Mouse (Mus musculus): ENCODE data around the gene Sgms1.

Sgms1 gene

GRCm38 (mm10) chr19:32180756-32181674, 208.5 kb downstream of the Sgms1 start:
- no peak for DNase-seq (ENCODE audit: low read depth, low spot score)

DNA sequence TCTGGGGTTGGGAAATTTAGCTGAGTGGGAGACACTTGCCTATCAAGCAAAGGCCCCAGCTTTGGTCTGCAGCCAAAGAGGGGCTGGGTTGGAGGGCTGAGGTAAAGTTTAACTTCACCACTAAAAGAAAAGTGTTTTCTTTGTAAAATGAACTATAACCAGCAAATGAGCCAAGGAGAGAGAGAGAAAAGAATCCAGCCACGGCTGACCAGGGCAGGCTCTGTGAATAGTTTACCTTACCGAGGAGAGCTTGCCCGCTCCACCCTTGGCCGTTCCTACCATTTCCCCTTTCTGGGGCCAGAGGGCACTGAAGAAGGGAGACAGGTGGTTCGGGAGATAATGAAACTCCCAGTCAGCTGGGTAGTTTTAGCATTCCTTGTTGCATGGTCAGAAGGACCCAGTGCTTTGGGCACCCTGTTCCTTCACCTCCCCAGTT, 209.5 kb downstream of the Sgms1 start:
- DNase-seq (ENCODE audit: low read depth, low spot score) = no peak

DNA sequence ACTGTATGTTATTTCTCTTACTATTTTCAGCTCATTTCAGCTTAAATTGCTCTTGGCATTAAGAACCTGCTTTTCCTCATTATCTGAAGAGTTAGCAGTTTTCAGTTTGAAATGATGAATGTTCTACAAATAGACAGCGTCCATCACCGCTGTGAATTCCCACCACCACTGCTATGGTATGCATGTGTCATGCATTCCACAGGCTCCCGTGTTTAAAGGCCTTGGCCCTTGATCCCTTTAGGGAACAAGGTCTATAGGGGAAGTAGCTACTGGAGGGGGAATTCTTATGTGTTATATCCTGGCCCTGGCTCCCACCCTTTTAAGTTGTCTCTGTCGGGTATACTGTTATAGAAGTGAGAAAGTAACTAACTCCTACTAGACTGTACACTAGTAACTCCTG, 210.0 kb downstream of the Sgms1 start:
- no peak for DNase-seq (ENCODE audit: low read depth, low spot score)

GRCm38 (mm10) chr19:32178161-32178560, 211.4 kb downstream of the Sgms1 start:
- no peak for DNase-seq (ENCODE audit: low read depth, low spot score)

DNA sequence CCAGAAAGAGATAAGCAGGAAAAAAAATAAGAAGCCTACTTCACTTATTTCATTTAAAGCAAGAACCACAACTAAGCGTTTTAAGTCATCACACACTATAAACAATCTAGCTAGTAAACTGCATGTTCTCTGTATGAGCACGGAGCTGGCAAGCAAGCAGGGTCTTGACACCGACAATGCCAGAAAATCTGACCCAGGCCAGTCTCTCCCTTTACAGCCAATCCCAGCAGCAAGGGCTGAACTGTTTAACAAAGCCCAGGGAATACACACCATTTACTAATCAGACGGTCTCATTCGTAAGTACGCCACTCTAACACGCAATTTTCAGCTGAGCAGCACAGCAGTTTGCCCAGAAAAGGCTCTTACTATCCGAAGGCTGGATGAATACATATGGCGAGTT, 213.1 kb downstream of the Sgms1 start:
- no peak for DNase-seq (ENCODE audit: low read depth, low spot score)

DNA sequence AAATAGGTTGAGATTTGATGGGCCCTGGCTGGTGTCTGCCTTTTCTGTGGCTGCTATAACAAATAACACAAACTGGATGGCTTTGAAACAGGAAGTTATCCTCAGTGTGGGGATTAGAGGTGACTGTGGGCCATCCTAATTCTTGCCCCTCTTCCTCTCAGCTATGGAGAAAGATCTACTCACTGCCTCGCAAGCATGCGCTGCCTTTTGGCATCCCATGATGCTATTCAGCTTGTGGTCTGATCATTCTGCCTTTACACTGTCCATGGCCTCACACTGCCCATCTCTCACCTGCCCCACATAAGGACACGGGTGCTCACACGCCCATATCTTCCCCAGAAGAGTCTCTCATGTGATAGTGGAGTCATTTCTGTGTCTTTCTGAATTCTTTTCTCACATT, 213.5 kb downstream of the Sgms1 start:
- DNase-seq (ENCODE audit: low read depth, low spot score) = no peak

DNA sequence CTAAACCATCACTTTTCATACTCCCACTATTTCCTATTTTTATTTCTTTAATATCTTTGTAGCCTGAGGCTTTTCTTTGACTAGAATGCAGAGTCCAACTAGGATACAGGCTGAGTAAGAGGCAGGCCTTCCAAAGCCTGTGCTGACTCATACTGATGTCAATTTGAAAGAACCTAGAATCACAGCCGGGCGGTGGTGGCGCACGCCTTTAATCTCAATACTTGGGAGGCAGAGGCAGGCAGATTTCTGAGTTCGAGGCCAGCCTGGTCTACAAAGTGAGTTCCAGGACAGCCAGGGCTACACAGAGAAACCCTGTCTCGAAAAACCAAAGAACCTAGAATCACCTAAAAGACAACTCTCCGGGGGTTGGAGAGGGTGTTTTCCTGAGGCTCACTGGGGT, 214.5 kb downstream of the Sgms1 start:
- no peak for DNase-seq (ENCODE audit: low read depth, low spot score)

DNA sequence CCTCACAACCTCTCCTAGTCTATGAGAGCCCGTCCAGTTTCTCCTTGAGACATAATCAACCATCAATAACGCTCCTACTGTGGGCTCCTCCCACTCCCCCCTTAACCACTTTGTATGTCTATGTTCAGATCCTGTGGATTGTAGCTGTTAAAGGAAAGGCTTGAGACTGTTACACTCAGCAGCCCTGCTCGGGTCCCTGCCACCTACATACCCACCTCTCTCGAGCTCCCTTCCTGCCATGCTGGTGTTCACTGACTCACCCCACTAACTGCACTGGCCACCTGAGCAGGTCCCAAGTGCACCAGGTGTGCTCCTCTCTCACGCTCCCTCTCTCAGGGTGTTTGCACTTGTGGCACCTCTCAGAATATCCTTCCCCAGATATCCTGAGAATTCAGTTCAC, 215.0 kb downstream of the Sgms1 start:
- no peak for DNase-seq (ENCODE audit: low read depth, low spot score)

- DNase-seq (ENCODE audit: low read depth, low spot score) = peak; percentile 30
Observed at GRCm38 (mm10) chr19:32173522-32174184, 215.9 kb downstream of the Sgms1 start.

GRCm38 (mm10) chr19:32172511-32172981, 217.0 kb downstream of the Sgms1 start:
- no peak for DNase-seq (ENCODE audit: low read depth, low spot score)

DNA sequence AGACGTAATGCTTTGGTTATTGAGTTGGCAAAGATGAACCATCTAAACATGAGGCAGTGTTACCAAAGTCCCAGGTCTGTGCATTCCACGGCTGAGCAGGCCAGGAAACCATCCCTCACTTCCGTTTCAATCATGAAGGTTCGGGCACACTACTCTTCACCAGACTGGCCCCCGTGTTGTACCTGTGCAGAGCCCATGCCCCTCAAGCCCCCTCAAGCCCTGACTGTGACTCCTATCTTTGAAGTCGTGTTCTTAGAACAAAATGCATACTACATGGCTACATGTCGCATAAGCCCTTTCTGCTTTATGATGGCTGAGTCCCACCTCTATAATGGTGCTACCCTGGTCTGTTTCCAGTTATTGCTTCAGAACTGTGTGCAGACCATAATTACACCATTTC, 217.5 kb downstream of the Sgms1 start:
- no peak for DNase-seq (ENCODE audit: low read depth, low spot score)

DNA sequence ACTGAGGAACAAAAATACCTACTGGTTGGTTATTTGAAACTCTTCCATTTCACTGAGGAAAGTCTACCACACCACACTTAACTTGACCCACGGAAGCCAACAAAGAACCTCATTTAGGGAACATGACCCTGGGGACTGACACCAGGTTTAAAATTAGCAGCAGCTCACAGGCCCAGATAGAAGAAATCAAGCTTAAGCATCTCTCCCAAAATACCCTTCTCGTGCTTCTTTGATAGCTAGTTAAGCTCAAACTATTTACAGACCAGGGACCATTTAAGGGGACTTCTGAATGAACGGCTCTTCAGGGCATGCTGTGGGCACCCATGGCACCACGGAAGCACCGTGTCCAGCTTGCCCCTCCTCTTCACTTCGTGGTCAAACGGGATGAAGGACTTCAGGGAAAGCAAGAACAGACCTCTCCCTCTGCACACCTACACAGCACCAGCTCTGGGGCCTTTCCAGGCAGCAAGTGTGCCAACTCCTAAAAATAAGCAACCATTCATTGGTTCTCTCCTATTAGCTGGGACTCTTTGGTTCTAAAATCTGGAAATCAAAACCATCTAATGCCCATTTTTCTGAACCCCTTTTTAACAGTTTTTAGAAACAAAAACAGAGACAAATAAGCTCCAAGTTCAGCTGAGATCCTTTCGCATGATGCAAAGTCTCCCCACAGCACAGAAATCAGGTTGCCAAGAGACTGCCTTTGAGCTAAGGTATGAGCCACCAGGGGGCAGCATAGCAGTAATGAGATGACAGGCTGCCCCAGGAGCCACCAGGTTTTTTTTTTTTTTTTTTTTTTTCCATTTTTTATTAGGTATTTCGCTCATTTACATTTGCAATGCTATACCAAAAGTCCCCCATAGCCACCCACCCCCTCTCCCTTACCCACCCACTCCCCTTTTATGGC, 219.6 kb downstream of the Sgms1 start:
- DNase-seq (ENCODE audit: low read depth, low spot score) = peak; percentile 71

DNA sequence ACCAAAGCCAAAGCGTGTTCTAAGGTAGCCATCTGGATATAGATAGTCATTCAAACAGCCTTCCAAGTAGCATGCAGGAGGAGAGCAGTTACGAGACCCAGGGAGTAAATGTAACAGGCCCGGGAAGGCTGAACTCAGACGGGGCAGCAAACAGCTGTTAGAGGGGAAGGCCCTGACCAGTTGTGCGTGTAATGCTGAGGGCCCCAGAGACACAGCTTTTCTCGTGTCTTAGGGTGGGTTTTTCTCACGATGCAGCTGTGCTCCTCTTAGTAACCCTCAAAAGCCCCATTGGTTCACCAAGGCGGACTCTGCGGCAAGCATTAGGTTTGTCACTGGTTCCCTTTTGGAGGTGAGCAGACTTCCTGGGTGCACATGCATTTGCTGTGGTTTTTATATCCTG, 221.5 kb downstream of the Sgms1 start:
- DNase-seq (ENCODE audit: low read depth, low spot score) = no peak

DNA sequence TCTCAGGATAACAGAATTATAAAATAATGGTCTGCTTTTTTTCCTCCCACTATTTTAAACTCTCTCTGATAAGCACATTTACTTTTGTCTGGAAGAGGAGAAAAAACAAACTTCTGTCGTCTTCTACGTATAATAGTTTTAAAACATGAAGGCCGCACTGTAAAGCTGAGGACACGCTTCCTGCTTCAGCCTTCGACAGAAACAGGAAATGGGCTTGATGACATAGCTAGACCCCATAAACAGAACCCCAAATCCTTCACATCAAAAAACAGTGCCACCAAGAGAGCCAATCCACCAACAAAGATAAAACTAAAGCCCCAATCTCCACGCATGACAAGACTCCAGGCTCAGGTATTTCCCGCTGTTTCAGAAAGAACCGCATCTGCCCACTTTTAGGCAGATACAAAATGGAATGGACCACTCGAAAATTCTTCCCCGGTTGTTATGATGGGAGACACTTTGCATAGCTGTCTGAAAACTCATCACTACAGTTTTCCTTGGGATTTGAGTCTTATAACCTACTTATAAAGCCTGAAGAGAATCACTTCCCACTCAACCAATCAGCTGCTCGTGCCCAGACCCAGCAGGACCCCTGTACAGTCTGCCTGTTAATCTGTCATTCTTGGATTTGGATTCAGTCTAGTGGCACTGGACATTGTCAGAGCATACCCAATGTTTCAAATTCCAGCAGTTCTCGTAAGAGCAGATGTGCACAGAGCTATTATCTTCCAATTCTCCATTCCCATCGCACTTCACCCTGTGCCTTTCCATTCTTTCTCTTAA, 222.5 kb downstream of the Sgms1 start:
- no peak for DNase-seq (ENCODE audit: low read depth, low spot score)

DNA sequence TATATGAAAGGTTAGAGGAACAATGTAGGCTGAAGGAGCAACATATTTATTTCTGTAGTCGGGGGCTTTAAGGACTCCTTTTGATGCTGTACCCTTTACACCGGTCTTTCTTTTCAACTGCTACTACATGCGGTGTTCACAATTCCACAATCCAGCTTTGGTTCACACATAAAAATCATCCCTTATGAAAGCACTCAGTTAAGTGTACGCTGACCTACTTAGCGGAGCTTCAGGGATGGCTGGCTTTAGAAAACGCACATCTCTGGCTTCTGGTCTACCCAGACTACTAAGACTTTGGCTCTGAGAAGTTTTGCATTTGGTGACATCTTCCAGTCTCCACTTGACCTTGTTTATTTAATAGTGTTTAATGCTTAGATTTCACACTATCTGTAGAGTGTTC, 223.8 kb downstream of the Sgms1 start:
- DNase-seq (ENCODE audit: low read depth, low spot score) = no peak

GRCm38 (mm10) chr19:32164128-32164527, 225.4 kb downstream of the Sgms1 start:
- no peak for DNase-seq (ENCODE audit: low read depth, low spot score)

DNA sequence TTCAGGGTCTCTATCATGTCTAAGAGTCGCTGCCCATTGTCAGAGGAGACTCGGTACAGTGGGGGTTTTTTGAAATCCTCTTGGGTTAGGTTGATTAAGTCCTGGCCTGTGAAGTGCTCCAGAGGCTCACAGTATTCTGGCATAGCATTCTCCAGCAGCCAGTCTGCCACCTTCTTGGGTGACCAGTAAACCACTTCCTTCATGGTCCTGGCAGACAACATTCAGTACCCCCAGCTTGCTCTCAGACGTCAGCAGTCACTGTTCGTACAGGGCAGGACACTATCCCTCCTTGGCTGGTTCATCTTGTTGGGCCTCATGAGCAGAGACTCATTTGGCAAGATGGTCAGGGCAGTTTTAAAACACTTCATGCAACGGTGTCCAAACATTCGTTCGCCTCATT, 229.6 kb downstream of the Sgms1 start:
- DNase-seq (ENCODE audit: low read depth, low spot score) = no peak

GRCm38 (mm10) chr19:32159168-32159567, 230.3 kb downstream of the Sgms1 start:
- no peak for DNase-seq (ENCODE audit: low read depth, low spot score)

GRCm38 (mm10) chr19:32157045-32157444, 232.5 kb downstream of the Sgms1 start:
- DNase-seq (ENCODE audit: low read depth, low spot score) = no peak

GRCm38 (mm10) chr19:32152529-32152928, 237.0 kb downstream of the Sgms1 start:
- no peak for DNase-seq (ENCODE audit: low read depth, low spot score)

DNA sequence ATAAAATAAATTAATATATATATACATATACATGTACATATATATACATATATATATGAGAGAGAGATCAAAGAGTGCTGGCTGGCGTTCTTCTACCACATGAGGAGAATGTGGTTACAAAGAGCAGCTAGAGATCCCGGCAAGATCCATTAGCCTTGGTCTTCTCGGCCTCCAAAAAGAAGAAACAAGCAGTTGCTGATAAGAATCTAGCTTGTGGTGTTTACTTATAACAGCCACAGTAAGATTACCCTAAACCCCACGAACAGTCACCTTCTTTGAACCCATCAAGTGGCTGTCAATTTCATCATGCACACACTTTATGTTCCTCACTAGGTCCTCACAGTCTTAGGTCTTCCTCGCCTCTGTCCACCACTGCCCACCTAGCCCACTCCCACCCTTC, 240.8 kb downstream of the Sgms1 start:
- DNase-seq (ENCODE audit: low read depth, low spot score) = no peak
